ENCODE assay signal across 9 mouse cellular contexts in the genomic region with DNA sequence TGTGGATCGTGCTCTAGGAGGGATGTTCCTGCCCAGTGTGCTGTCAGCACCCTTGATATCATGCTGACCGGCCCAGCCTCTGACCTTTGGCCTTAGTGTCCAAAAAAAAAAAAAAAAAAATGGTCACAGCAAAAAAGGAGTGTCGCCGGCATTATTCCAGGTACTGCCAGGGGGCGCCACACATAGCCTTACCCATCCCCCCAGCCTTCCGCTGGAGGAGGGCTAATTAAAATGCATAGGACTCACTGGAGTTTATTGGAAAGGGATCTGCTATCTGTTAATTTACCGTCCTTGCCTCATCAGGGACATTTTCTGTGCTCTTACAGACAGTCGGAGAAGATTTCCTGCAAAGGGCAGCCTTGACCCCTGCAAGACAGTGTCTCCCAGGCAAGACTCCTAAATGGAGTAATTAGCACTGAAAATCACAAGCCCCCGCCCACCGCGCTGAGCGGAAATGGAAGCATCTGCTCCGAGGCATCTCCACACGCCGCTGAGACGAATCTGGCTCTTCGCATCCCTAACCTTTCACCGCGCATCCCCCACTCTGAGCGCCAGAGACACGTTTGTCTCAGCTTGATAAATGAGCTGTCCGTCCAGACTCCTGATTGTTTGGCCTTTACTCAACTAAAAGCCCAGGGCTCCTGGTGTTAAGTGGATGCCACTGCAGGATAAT. TPM values are rescaled to one million over a fixed set of nuclear protein-coding genes. Genes with fewer than 3 reads are reported as not detected.
A peak's percentile ranks its signal among the peaks of the same experiment; 100 is the strongest.
DNase-seq lines count a peak whose midpoint lies in the region; ATAC-seq lines count a peak whose summit lies in the region.
"Had no signal": no experiment of that assay in that cellular context is flagged by ENCODE, and none has a peak within 500 bp of the region (broad histone marks: within the 10 kb centered on the region; RNA-seq: fewer than 3 reads in every experiment).

No protein-coding gene starts in this region.

- H3K4me3 ChIP-seq in hindbrain, embryonic 12.5 days = 0 out of 2 replicates have a peak overlapping the region, but pooled peaks have one; percentile 12

- peak overlapping the region; percentile 35; the same call in 1 of the 2 replicates for H3K27ac ChIP-seq in hindbrain, embryonic 12.5 days

- peak; percentile 60 for ATAC-seq in hindbrain, embryonic 12.5 days (ENCODE audit: low FRiP score)

- no peaks in the 10 kb centered on the region for H3K9me3 ChIP-seq in hindbrain, embryonic 12.5 days (replicated peaks)

- peaks cover 2% of the 10 kb centered on the region; the same call in 1 of the 2 replicates for H3K27me3 ChIP-seq in hindbrain, embryonic 12.5 days

- H3K4me1 ChIP-seq in hindbrain, embryonic 12.5 days = peaks cover 18% of the 10 kb centered on the region

- no peaks in the 10 kb centered on the region for H3K36me3 ChIP-seq in hindbrain, embryonic 12.5 days

- intact Hi-C loops in left cerebral cortex, postnatal 4 days (cut with DNase I) = no loop called here

- H3K4me2 ChIP-seq in hindbrain, embryonic 12.5 days (replicated peaks) = peak overlapping the region; percentile 37

- H3K9ac ChIP-seq in hindbrain, embryonic 12.5 days = no peak overlapping the region

- 3% methylated on average over 22 of the region's 22 CpGs for WGBS in hindbrain, embryonic 12.5 days

- peak; percentile 73 for DNase-seq in left cerebral cortex, postnatal 4 days
- DNase-seq in left cerebral cortex, adult 9 months (ENCODE audit: low spot score in 2 of 2) = no peak
- DNase-seq in cerebellum, postnatal 36 days = peak; percentile 55 to 56
- peak; percentile 53 for DNase-seq in retina, postnatal 1 day
- no peak for DNase-seq in lung, postnatal 10 days
- no peak for DNase-seq in thymus, adult 18-20 months
- no peak for DNase-seq in lung, postnatal 4 days

RNA-seq across cellular contexts. Expression of a gene that starts 38.9 kb away (rescaled TPM):
- not detected for total RNA-seq in left cerebral cortex, postnatal 4 days (2021)
- polyA plus RNA-seq in hindbrain, embryonic 12.5 days (2016; fragmentation: Nextera tagmentation; extraction: Ambion mirVana) = not detected in 2 replicates
- polyA plus RNA-seq: limb, embryonic 14.5 days had no signal

Comparison
In these comparisons a context has a peak if more than half of its experiments do, and no peak if none do; other contexts are left out.
1. DNase-seq: peak in left cerebral cortex, postnatal 4 days (single experiment), cerebellum, postnatal 36 days (2 of 2) and retina, postnatal 1 day (single experiment); none in left cerebral cortex, adult 9 months (0 of 2), lung, postnatal 10 days (single experiment), thymus, adult 18-20 months (0 of 2) and lung, postnatal 4 days (0 of 2).